Mouse (Mus musculus) E14TG2a.4 (cell line): ENCODE data around the gene Pfn4.
A peak's percentile ranks its signal among the peaks of the same experiment; 100 is the strongest.
"Not testable (repeated sequence)": the region's sequence is repeated elsewhere in the genome, so short reads cannot be mapped to it uniquely, and the experiment has no call there.

Source experiments
- H3K27me3 ChIP-seq: 2 replicates; pipeline ENCODE4 v1.6.1; 2014; ENCODE audit warnings: low read length, control low read depth; ENCODE audit not compliant: insufficient read depth
- H3K36me3 ChIP-seq: 2 replicates; pipeline ENCODE4 v1.6.1; 2014; ENCODE audit warnings: low read length, control low read depth; ENCODE audit not compliant: insufficient read depth
- H3K4me1 ChIP-seq: replicated peaks from 2 replicates; pipeline ENCODE4 v1.6.1; 2014; ENCODE audit warnings: low read depth, low read length, control low read depth
- H3K4me3 ChIP-seq: replicated peaks from 2 replicates; pipeline ENCODE4 v1.5.1; 2014; ENCODE audit warnings: mild to moderate bottlenecking, low read length
- H3K9me3 ChIP-seq: 2 replicates; pipeline ENCODE4 v1.6.1; 2014; ENCODE audit warnings: low read length, control low read depth
- CTCF ChIP-seq: conservative IDR thresholded peaks from 2 replicates; pipeline ENCODE4 v1.5.1; 2014; ENCODE audit warnings: low read length
- NANOG ChIP-seq: IDR thresholded peaks from 2 replicates; pipeline ENCODE4 v1.6.1; 2014; ENCODE audit warnings: borderline replicate concordance, low read length, mixed read lengths
- POU5F1 ChIP-seq: IDR thresholded peaks from 2 replicates; pipeline ENCODE4 v1.6.1; 2014; ENCODE audit warnings: low read length, borderline replicate concordance

Pfn4 gene

GRCm38 (mm10) chr12:4781270-4781669 lies 12.4 kb downstream of the Pfn4 start:
- Histone ChIP-seq H3K4me3 (no peak overlapping the region), H3K4me1 (no peaks in the 10 kb centered on the region), H3K36me3 (no peaks in the 10 kb centered on the region), H3K27me3 (no peaks in the 10 kb centered on the region), H3K9me3 (peaks cover 30% of the 10 kb centered on the region)
- TF ChIP-seq CTCF (no peak), POU5F1 (no peak), NANOG (no peak)

GRCm38 (mm10) chr12:4781725-4782404 lies 13.0 kb downstream of the Pfn4 start:
- not testable (repeated sequence) for H3K4me3 ChIP-seq, H3K27me3 ChIP-seq, H3K4me1 ChIP-seq, H3K36me3 ChIP-seq
- peaks cover 34% of the 10 kb centered on the region for H3K9me3 ChIP-seq

GRCm38 (mm10) chr12:4783598-4783997 lies 14.8 kb downstream of the Pfn4 start:
- no peak for TF ChIP-seq POU5F1
- TF ChIP-seq CTCF = no peak
- no peak for TF ChIP-seq NANOG
- no peaks in the 10 kb centered on the region for H3K4me1 ChIP-seq
- H3K9me3 ChIP-seq = peaks cover 48% of the 10 kb centered on the region

GRCm38 (mm10) chr12:4784466-4784865 lies 15.6 kb downstream of the Pfn4 start:
- peaks cover 48% of the 10 kb centered on the region for H3K9me3 ChIP-seq
- no peak overlapping the region for H3K4me3 ChIP-seq
- H3K27me3 ChIP-seq = no peaks in the 10 kb centered on the region
- TF ChIP-seq NANOG (no peak), CTCF (no peak), POU5F1 (no peak)
- H3K4me1 ChIP-seq = no peaks in the 10 kb centered on the region
- H3K36me3 ChIP-seq = no peaks in the 10 kb centered on the region

More at GRCm38 (mm10) chr12:4783598-4783997, 14.8 kb downstream of the Pfn4 start:
- H3K27me3 ChIP-seq = no peaks in the 10 kb centered on the region
- H3K4me3 ChIP-seq = no peak overlapping the region
- H3K36me3 ChIP-seq = no peaks in the 10 kb centered on the region

GRCm38 (mm10) chr12:4788128-4788527 lies 19.3 kb downstream of the Pfn4 start:
- not testable (repeated sequence) for H3K4me1 ChIP-seq, H3K27me3 ChIP-seq, H3K36me3 ChIP-seq, H3K4me3 ChIP-seq
- peaks cover 68% of the 10 kb centered on the region for H3K9me3 ChIP-seq

GRCm38 (mm10) chr12:4793718-4794117 lies 24.9 kb downstream of the Pfn4 start:
- 0 out of 2 replicates have a peak, but pooled peaks have one; percentile 5 for TF ChIP-seq CTCF
- no peak for TF ChIP-seq NANOG
- H3K4me3 ChIP-seq = no peak overlapping the region
- no peaks in the 10 kb centered on the region for H3K27me3 ChIP-seq
- H3K36me3 ChIP-seq = no peaks in the 10 kb centered on the region
- no peaks in the 10 kb centered on the region for H3K4me1 ChIP-seq
- peaks cover 37% of the 10 kb centered on the region for H3K9me3 ChIP-seq

GRCm38 (mm10) chr12:4797471-4797870 lies 28.6 kb downstream of the Pfn4 start:
- not testable (repeated sequence) for H3K27me3 ChIP-seq, H3K4me1 ChIP-seq, H3K36me3 ChIP-seq, H3K4me3 ChIP-seq
- peaks cover 41% of the 10 kb centered on the region for H3K9me3 ChIP-seq

GRCm38 (mm10) chr12:4811036-4811435 lies 42.2 kb downstream of the Pfn4 start:
- peaks cover 11% of the 10 kb centered on the region for H3K27me3 ChIP-seq
- TF ChIP-seq POU5F1 (no peak), NANOG (no peak), CTCF (no peak)
- no peaks in the 10 kb centered on the region for H3K9me3 ChIP-seq
- H3K4me3 ChIP-seq = no peak overlapping the region
- no peaks in the 10 kb centered on the region for H3K36me3 ChIP-seq
- peaks cover 3% of the 10 kb centered on the region; the same call in 1 of the 2 replicates for H3K4me1 ChIP-seq

- TF ChIP-seq POU5F1 = no peak
- no peak for TF ChIP-seq NANOG
- no peak for TF ChIP-seq CTCF
- peaks cover 10% of the 10 kb centered on the region for H3K4me1 ChIP-seq
- H3K4me3 ChIP-seq = no peak overlapping the region
- peaks cover 11% of the 10 kb centered on the region for H3K27me3 ChIP-seq
- H3K9me3 ChIP-seq = no peaks in the 10 kb centered on the region
- no peaks in the 10 kb centered on the region for H3K36me3 ChIP-seq
Measured at GRCm38 (mm10) chr12:4811705-4812104, 42.9 kb downstream of the Pfn4 start.
